10 mouse cellular contexts compared by ENCODE assay signal in genomic region chr7:73729913-73730312, GRCm38 (mm10). TPM values are rescaled to one million over a fixed set of nuclear protein-coding genes. Genes with fewer than 3 reads are reported as not detected.
A peak's percentile ranks its signal among the peaks of the same experiment; 100 is the strongest.
DNase-seq lines count a peak whose midpoint lies in the region; ATAC-seq and TF ChIP-seq lines count a peak whose summit lies in the region.
"Had no signal": no experiment of that assay in that cellular context is flagged by ENCODE, and none has a peak within 500 bp of the region (broad histone marks: within the 10 kb centered on the region; RNA-seq: fewer than 3 reads in every experiment).

No protein-coding gene starts in this region.

- H3K9ac ChIP-seq in embryonic facial prominence, embryonic 14.5 days (ENCODE audit: low read depth, low read length) = no peak overlapping the region
- H3K9ac ChIP-seq in hindbrain, embryonic 13.5 days = no peak overlapping the region
- no peak overlapping the region for H3K9ac ChIP-seq in hindbrain, embryonic 11.5 days (ENCODE audit: low read depth, low read length)
- no peak overlapping the region for H3K9ac ChIP-seq in lung, postnatal 0 days (replicated peaks; ENCODE audit: low read depth)
- H3K9ac ChIP-seq in heart, postnatal 0 days (replicated peaks; ENCODE audit: low read depth, low read length) = no peak overlapping the region
- H3K9ac ChIP-seq: intestine, embryonic 15.5 days had no signal

- H3K4me3 ChIP-seq in embryonic facial prominence, embryonic 14.5 days (ENCODE audit: low read depth, low read length) = no peak overlapping the region
- H3K4me3 ChIP-seq in embryonic facial prominence, embryonic 10.5 days = no peak overlapping the region
- no peak overlapping the region for H3K4me3 ChIP-seq in hindbrain, embryonic 13.5 days
- H3K4me3 ChIP-seq in hindbrain, embryonic 11.5 days (ENCODE audit: low read depth, low read length) = no peak overlapping the region
- H3K4me3 ChIP-seq in lung, postnatal 0 days (ENCODE audit: low read depth, low read length) = no peak overlapping the region
- H3K4me3 ChIP-seq in heart, postnatal 0 days (ENCODE audit: low read depth, low read length) = no peak overlapping the region
- H3K4me3 ChIP-seq: intestine, embryonic 15.5 days had no signal

- H3K4me1 ChIP-seq in embryonic facial prominence, embryonic 14.5 days (ENCODE audit: control insufficient read depth, insufficient read depth, low read length) = no peaks in the 10 kb centered on the region
- H3K4me1 ChIP-seq in embryonic facial prominence, embryonic 10.5 days = 0 out of 2 replicates have a peak, but pooled peaks cover 5% of the 10 kb centered on the region
- H3K4me1 ChIP-seq in hindbrain, embryonic 13.5 days (replicated peaks) = 0 out of 2 replicates have a peak, but pooled peaks cover 6% of the 10 kb centered on the region
- H3K4me1 ChIP-seq in hindbrain, embryonic 11.5 days (replicated peaks; ENCODE audit: control insufficient read depth, insufficient read depth, low read length) = no peaks in the 10 kb centered on the region
- no peaks in the 10 kb centered on the region for H3K4me1 ChIP-seq in lung, postnatal 0 days (ENCODE audit: insufficient read depth, low read depth, low read length)
- H3K4me1 ChIP-seq in heart, postnatal 0 days (ENCODE audit: control insufficient read depth, insufficient read depth) = peaks cover 8% of the 10 kb centered on the region; the same call in 1 of the 2 replicates

- H3K4me2 ChIP-seq in embryonic facial prominence, embryonic 14.5 days (ENCODE audit: low read depth, low read length) = no peak overlapping the region
- no peak overlapping the region for H3K4me2 ChIP-seq in hindbrain, embryonic 13.5 days
- no peak overlapping the region for H3K4me2 ChIP-seq in hindbrain, embryonic 11.5 days (replicated peaks; ENCODE audit: low read depth, low read length)
- no peak overlapping the region for H3K4me2 ChIP-seq in lung, postnatal 0 days (replicated peaks; ENCODE audit: low read depth, low read length)
- no peak overlapping the region for H3K4me2 ChIP-seq in heart, postnatal 0 days (ENCODE audit: low read depth, low read length)
- H3K4me2 ChIP-seq: intestine, embryonic 15.5 days had no signal

- no peak for TF ChIP-seq EP300 in lung, postnatal 0 days (IDR thresholded peaks at IDR 0.05)
- TF ChIP-seq EP300 in heart, postnatal 0 days (IDR thresholded peaks at IDR 0.05; ENCODE audit: low read depth) = 0 out of 2 replicates have a peak, but pooled peaks have one; percentile 1

- H3K36me3 ChIP-seq in embryonic facial prominence, embryonic 14.5 days (ENCODE audit: control insufficient read depth, insufficient read depth, low read length) = no peaks in the 10 kb centered on the region
- no peaks in the 10 kb centered on the region for H3K36me3 ChIP-seq in embryonic facial prominence, embryonic 10.5 days (replicated peaks)
- no peaks in the 10 kb centered on the region for H3K36me3 ChIP-seq in hindbrain, embryonic 13.5 days
- no peaks in the 10 kb centered on the region for H3K36me3 ChIP-seq in hindbrain, embryonic 11.5 days (ENCODE audit: control insufficient read depth, insufficient read depth, low read length)
- no peaks in the 10 kb centered on the region for H3K36me3 ChIP-seq in lung, postnatal 0 days (ENCODE audit: insufficient read depth, low read length)
- no peaks in the 10 kb centered on the region for H3K36me3 ChIP-seq in heart, postnatal 0 days (replicated peaks; ENCODE audit: control insufficient read depth, insufficient read depth, low read length)
- H3K36me3 ChIP-seq: intestine, embryonic 15.5 days had no signal

- H3K27ac ChIP-seq in embryonic facial prominence, embryonic 14.5 days (replicated peaks; ENCODE audit: low read depth, low read length) = no peak overlapping the region
- no peak overlapping the region for H3K27ac ChIP-seq in embryonic facial prominence, embryonic 10.5 days (replicated peaks)
- peak overlapping the region; percentile 44 for H3K27ac ChIP-seq in hindbrain, embryonic 13.5 days
- no peak overlapping the region for H3K27ac ChIP-seq in hindbrain, embryonic 11.5 days (ENCODE audit: low read depth, low read length)
- no peak overlapping the region for H3K27ac ChIP-seq in lung, postnatal 0 days (ENCODE audit: low read length)
- H3K27ac ChIP-seq in heart, postnatal 0 days (ENCODE audit: low read depth) = no peak overlapping the region; the same call in 1 of the 2 replicates
- H3K27ac ChIP-seq: intestine, embryonic 15.5 days had no signal

- no peak for TF ChIP-seq CTCF in lung, postnatal 0 days (IDR thresholded peaks at IDR 0.05)
- TF ChIP-seq CTCF in heart, postnatal 0 days (IDR thresholded peaks at IDR 0.05; ENCODE audit: low read depth) = no peak

- ATAC-seq in embryonic facial prominence, embryonic 14.5 days (ENCODE audit: low read depth) = peak; percentile 50; the same call in 1 of the 2 replicates
- no peak for ATAC-seq in hindbrain, embryonic 13.5 days (ENCODE audit: low FRiP score)
- no peak for ATAC-seq in hindbrain, embryonic 11.5 days (ENCODE audit: low FRiP score)
- peak; percentile 46 for ATAC-seq in lung, postnatal 0 days
- peak; percentile 62; the same call in 1 of the 2 replicates for ATAC-seq in heart, postnatal 0 days (ENCODE audit: insufficient read depth, low read depth)

- no peaks in the 10 kb centered on the region for H3K27me3 ChIP-seq in embryonic facial prominence, embryonic 14.5 days (replicated peaks; ENCODE audit: control insufficient read depth, insufficient read depth, low read length)
- H3K27me3 ChIP-seq in embryonic facial prominence, embryonic 10.5 days (replicated peaks; ENCODE audit: low read depth, poor library complexity, severe bottlenecking) = no peaks in the 10 kb centered on the region
- no peaks in the 10 kb centered on the region for H3K27me3 ChIP-seq in hindbrain, embryonic 13.5 days
- H3K27me3 ChIP-seq in hindbrain, embryonic 11.5 days (ENCODE audit: control insufficient read depth, insufficient read depth, low read length) = no peaks in the 10 kb centered on the region
- no peaks in the 10 kb centered on the region for H3K27me3 ChIP-seq in lung, postnatal 0 days (replicated peaks; ENCODE audit: insufficient read depth, low read length)
- H3K27me3 ChIP-seq in heart, postnatal 0 days (ENCODE audit: control insufficient read depth, insufficient read depth, low read length) = no peaks in the 10 kb centered on the region
- H3K27me3 ChIP-seq: intestine, embryonic 15.5 days had no signal

- peaks cover 6% of the 10 kb centered on the region; the same call in 1 of the 2 replicates for H3K9me3 ChIP-seq in embryonic facial prominence, embryonic 14.5 days (ENCODE audit: control insufficient read depth, low read length)
- H3K9me3 ChIP-seq in embryonic facial prominence, embryonic 10.5 days = 0 out of 2 replicates have a peak, but pooled peaks cover 6% of the 10 kb centered on the region
- no peaks in the 10 kb centered on the region for H3K9me3 ChIP-seq in hindbrain, embryonic 13.5 days
- H3K9me3 ChIP-seq in hindbrain, embryonic 11.5 days (ENCODE audit: control insufficient read depth, low read length) = no peaks in the 10 kb centered on the region
- H3K9me3 ChIP-seq in lung, postnatal 0 days (ENCODE audit: low read length) = no peaks in the 10 kb centered on the region
- H3K9me3 ChIP-seq in heart, postnatal 0 days (replicated peaks; ENCODE audit: control insufficient read depth, low read length) = no peaks in the 10 kb centered on the region; the same call in 1 of the 2 replicates
- H3K9me3 ChIP-seq: intestine, embryonic 15.5 days had no signal

- DNase-seq in embryonic facial prominence, embryonic 14.5 days (ENCODE audit: low spot score) = peak; percentile 58
- no peak for DNase-seq in embryonic facial prominence, embryonic 10.5 days (ENCODE audit: low spot score)
- DNase-seq in hindbrain, embryonic 11.5 days (ENCODE audit: low spot score) = no peak
- no peak for DNase-seq in lung, postnatal 0 days (ENCODE audit: low spot score)
- DNase-seq in lung, postnatal 10 days = no peak
- no peak for DNase-seq in heart, postnatal 0 days (ENCODE audit: low spot score)
- DNase-seq in urinary bladder, postnatal 10 days (ENCODE audit: low spot score) = no peak
- DNase-seq: right cerebral cortex, postnatal 25 days had no signal

- WGBS in embryonic facial prominence, embryonic 14.5 days = 42% methylated on average over 7 of the region's 7 CpGs
- 70% methylated on average over 7 of the region's 7 CpGs for WGBS in embryonic facial prominence, embryonic 10.5 days
- 43% methylated on average over 7 of the region's 7 CpGs for WGBS in hindbrain, embryonic 13.5 days
- WGBS in hindbrain, embryonic 11.5 days = 58% methylated on average over 7 of the region's 7 CpGs
- WGBS in lung, postnatal 0 days = 24% methylated on average over 7 of the region's 7 CpGs
- WGBS in heart, postnatal 0 days = 29% methylated on average over 7 of the region's 7 CpGs

RNA-seq across cellular contexts. Expression of gene Fam174b, which starts 10.2 kb away (rescaled TPM):
- polyA plus RNA-seq in embryonic facial prominence, embryonic 14.5 days (2014; fragmentation: Nextera tagmentation; extraction: Ambion mirVana) = 29.2 and 32.3 TPM in 2 replicates
- polyA plus RNA-seq in embryonic facial prominence, embryonic 10.5 days (2016; fragmentation: Nextera tagmentation; extraction: Ambion mirVana) = 20.2 and 24.5 TPM in 2 replicates
- 35.7 and 40.2 TPM in 2 replicates for polyA plus RNA-seq in hindbrain, embryonic 13.5 days (2015; fragmentation: Nextera tagmentation; extraction: Ambion mirVana)
- 28.4 and 29.4 TPM in 2 replicates for polyA plus RNA-seq in hindbrain, embryonic 11.5 days (2014; fragmentation: Nextera tagmentation; extraction: Ambion mirVana)
- 116 and 147 TPM in 2 replicates for polyA plus RNA-seq in lung, postnatal 0 days (2015; fragmentation: Nextera tagmentation; extraction: Ambion mirVana)
- 94.7 and 105 TPM in 2 replicates for total RNA-seq in heart, postnatal 0 days (2014; rRNA removed; ENCODE audit: low replicate concordance)
- polyA plus RNA-seq in heart, postnatal 0 days (2015; fragmentation: Nextera tagmentation; extraction: Ambion mirVana) = 72.9 and 81.0 TPM in 2 replicates

Comparison
In these comparisons a context has a peak if more than half of its experiments do, and no peak if none do; other contexts are left out.
1. ATAC-seq: peak in embryonic facial prominence, embryonic 14.5 days (single experiment), lung, postnatal 0 days (single experiment) and heart, postnatal 0 days (single experiment); none in hindbrain, embryonic 13.5 days (single experiment) and hindbrain, embryonic 11.5 days (single experiment).